Mouse (Mus musculus) stomach, embryonic 14.5 days (tissue): Measurements from ENCODE around the gene Phactr1. TPM values are rescaled to one million over a fixed set of nuclear protein-coding genes. Genes with fewer than 3 reads are reported as not detected.

Source experiments
- ATAC-seq: fragments of 200-750 bp; cut with Nextera tagmentation; 2 replicates; pipeline ENCODE4 v1.8.0; 2017; ENCODE audit warnings: low read depth, moderate TSS enrichment; ENCODE audit not compliant: insufficient number of reproducible peaks, insufficient read depth, low FRiP score
- H3K27ac ChIP-seq: fragments of 300-500 bp; sonication (generic); 2 replicates; pipeline ENCODE4 v1.5.1; 2014; ENCODE audit warnings: mild to moderate bottlenecking, low read length, moderate library complexity, mixed read lengths
- H3K27me3 ChIP-seq: fragments of 300-500 bp; sonication (generic); 2 replicates; pipeline ENCODE4 v1.6.1; 2014; ENCODE audit warnings: low read length, control low read depth, mixed read lengths; ENCODE audit not compliant: control insufficient read depth, insufficient read depth
- H3K36me3 ChIP-seq: fragments of 300-500 bp; sonication (generic); 2 replicates; pipeline ENCODE4 v1.6.1; 2014; ENCODE audit warnings: mild to moderate bottlenecking, control low read depth, low read length, moderate library complexity, mixed read lengths; ENCODE audit not compliant: control insufficient read depth, insufficient read depth
- H3K4me1 ChIP-seq: fragments of 300-500 bp; sonication (generic); 2 replicates; pipeline ENCODE4 v1.6.1; 2014; ENCODE audit warnings: low read length, control low read depth, mixed read lengths; ENCODE audit not compliant: control insufficient read depth, insufficient read depth
- H3K4me2 ChIP-seq: fragments of 300-500 bp; sonication (generic); replicated peaks from 2 replicates; pipeline ENCODE4 v1.6.1; 2014; ENCODE audit warnings: low read depth, low read length, control low read depth
- H3K4me3 ChIP-seq: fragments of 300-500 bp; sonication (generic); 2 replicates; pipeline ENCODE4 v1.5.1; 2014; ENCODE audit warnings: low read depth, low read length, control low read depth
- H3K9ac ChIP-seq: fragments of 300-500 bp; sonication (generic); replicated peaks from 2 replicates; pipeline ENCODE4 v1.6.1; 2014; ENCODE audit warnings: low read depth, mild to moderate bottlenecking, control low read depth, low read length, moderate library complexity, mixed read lengths
- H3K9me3 ChIP-seq: fragments of 300-500 bp; sonication (generic); 2 replicates; pipeline ENCODE4 v1.6.1; 2016; ENCODE audit warnings: low read depth, low read length, control low read depth; ENCODE audit not compliant: control insufficient read depth
- WGBS: fragments of 180-500 bp; shearing (Covaris S2); extraction: QIAGEN DNeasy Blood & Tissue Kit; methylation state at CpG from one replicate; pipeline ENCODE4 v1.1.7; 2014; 5-methylcytosine and 5-hydroxymethylcytosine counted together
- polyA plus RNA-seq: library from polyadenylated mRNA; unstranded; fragments of >200 nt; fragmentation: Nextera tagmentation; extraction: Ambion mirVana; gene quantifications from 2 replicates; pipeline ENCODE4 v1.2.1, GENCODE M21; 2014

Gene Phactr1
- polyA plus RNA-seq, 1 experiment from 2014 or later = 8.0 TPM

- no peaks in the 10 kb centered on the region for H3K36me3 ChIP-seq
- H3K9me3 ChIP-seq = no peaks in the 10 kb centered on the region
- H3K9ac ChIP-seq = no peak overlapping the region
- peaks cover 9% of the 10 kb centered on the region; the same call in 1 of the 2 replicates for H3K4me1 ChIP-seq
- no peaks in the 10 kb centered on the region for H3K27me3 ChIP-seq
- no peak overlapping the region for H3K27ac ChIP-seq
- no peak; the same call in 1 of the 2 replicates for ATAC-seq
- H3K4me2 ChIP-seq = no peak overlapping the region
- no peak overlapping the region for H3K4me3 ChIP-seq
- 64% methylated on average over 9 of the region's 9 CpGs for WGBS
Observed at GRCm38 (mm10) chr13:43132859-43133258, 452.4 kb downstream of the Phactr1 start.

- H3K9me3 ChIP-seq = no peaks in the 10 kb centered on the region
- no peaks in the 10 kb centered on the region for H3K27me3 ChIP-seq
- H3K4me1 ChIP-seq = peaks cover 9% of the 10 kb centered on the region; the same call in 1 of the 2 replicates
- H3K4me3 ChIP-seq = no peak overlapping the region
- no peak for ATAC-seq
- no peaks in the 10 kb centered on the region for H3K36me3 ChIP-seq
- 70% methylated on average over 7 of the region's 7 CpGs for WGBS
- H3K9ac ChIP-seq = no peak overlapping the region
- no peak overlapping the region for H3K4me2 ChIP-seq
- H3K27ac ChIP-seq = no peak overlapping the region
Observed at GRCm38 (mm10) chr13:43133400-43133799, 453.0 kb downstream of the Phactr1 start.

- no peak for ATAC-seq
- Histone ChIP-seq H3K4me3 (no peak overlapping the region), H3K9ac (no peak overlapping the region), H3K36me3 (no peaks in the 10 kb centered on the region), H3K4me2 (no peak overlapping the region), H3K4me1 (peaks cover 9% of the 10 kb centered on the region; the same call in 1 of the 2 replicates), H3K27ac (no peak overlapping the region), H3K9me3 (no peaks in the 10 kb centered on the region), H3K27me3 (no peaks in the 10 kb centered on the region)
- 61% methylated on average over 4 of the region's 4 CpGs for WGBS
Observed at GRCm38 (mm10) chr13:43134468-43134867, 454.0 kb downstream of the Phactr1 start.

- H3K27me3 ChIP-seq = no peaks in the 10 kb centered on the region
- H3K4me2 ChIP-seq = no peak overlapping the region
- no peak overlapping the region for H3K4me3 ChIP-seq
- no peak overlapping the region for H3K9ac ChIP-seq
- H3K9me3 ChIP-seq = no peaks in the 10 kb centered on the region
- WGBS = 66% methylated on average over 7 of the region's 7 CpGs
- H3K36me3 ChIP-seq = no peaks in the 10 kb centered on the region
- no peak overlapping the region for H3K27ac ChIP-seq
- ATAC-seq = no peak
- H3K4me1 ChIP-seq = no peaks in the 10 kb centered on the region
Observed at GRCm38 (mm10) chr13:43144720-43145418, 464.4 kb downstream of the Phactr1 start.

- Histone ChIP-seq H3K9me3 (no peaks in the 10 kb centered on the region), H3K4me1 (no peaks in the 10 kb centered on the region), H3K4me2 (no peak overlapping the region), H3K9ac (no peak overlapping the region), H3K4me3 (no peak overlapping the region), H3K27ac (no peak overlapping the region), H3K27me3 (no peaks in the 10 kb centered on the region), H3K36me3 (no peaks in the 10 kb centered on the region; the same call in 1 of the 2 replicates)
- ATAC-seq = no peak
- WGBS = 64% methylated on average over 8 of the region's 8 CpGs
Observed at GRCm38 (mm10) chr13:43146515-43147258, 466.3 kb downstream of the Phactr1 start.

GRCm38 (mm10) chr13:43148692-43149091 lies 468.3 kb downstream of the Phactr1 start:
- WGBS = 67% methylated on average over 4 of the region's 4 CpGs
- Histone ChIP-seq H3K27ac (no peak overlapping the region), H3K4me3 (no peak overlapping the region), H3K9me3 (no peaks in the 10 kb centered on the region), H3K4me1 (no peaks in the 10 kb centered on the region), H3K4me2 (no peak overlapping the region), H3K36me3 (no peaks in the 10 kb centered on the region; the same call in 1 of the 2 replicates), H3K27me3 (no peaks in the 10 kb centered on the region), H3K9ac (no peak overlapping the region)
- no peak for ATAC-seq

- 83% methylated on average over 3 of the region's 3 CpGs for WGBS
- no peak overlapping the region for H3K27ac ChIP-seq
- no peaks in the 10 kb centered on the region for H3K4me1 ChIP-seq
- H3K9me3 ChIP-seq = no peaks in the 10 kb centered on the region
- H3K4me2 ChIP-seq = no peak overlapping the region
- no peak overlapping the region for H3K9ac ChIP-seq
- ATAC-seq = no peak
- no peak overlapping the region for H3K4me3 ChIP-seq
- H3K27me3 ChIP-seq = no peaks in the 10 kb centered on the region
- peaks cover under 1% of the 10 kb centered on the region; the same call in 1 of the 2 replicates for H3K36me3 ChIP-seq
Observed at GRCm38 (mm10) chr13:43149661-43150060, 469.2 kb downstream of the Phactr1 start.

- 87% methylated on average over 14 of the region's 14 CpGs for WGBS
- no peaks in the 10 kb centered on the region for H3K9me3 ChIP-seq
- ATAC-seq = no peak
- H3K4me2 ChIP-seq = no peak overlapping the region
- no peaks in the 10 kb centered on the region for H3K4me1 ChIP-seq
- H3K27ac ChIP-seq = no peak overlapping the region
- H3K9ac ChIP-seq = no peak overlapping the region
- peaks cover 6% of the 10 kb centered on the region; the same call in 1 of the 2 replicates for H3K36me3 ChIP-seq
- H3K4me3 ChIP-seq = no peak overlapping the region
- H3K27me3 ChIP-seq = no peaks in the 10 kb centered on the region
Observed at GRCm38 (mm10) chr13:43152005-43152520, 471.6 kb downstream of the Phactr1 start.
